Mouse (Mus musculus): ENCODE data around the gene Sik2.

The Sik2 gene

GRCm38 (mm10) chr9:50918131-50918530, 90.7 kb downstream of the Sik2 start:
- DNase-seq (ENCODE audit: low spot score), result no peak

GRCm38 (mm10) chr9:50911861-50912515, 96.9 kb downstream of the Sik2 start:
- no peak for DNase-seq (ENCODE audit: low spot score)

- no peak for DNase-seq (ENCODE audit: low spot score)
Observed at GRCm38 (mm10) chr9:50905321-50905720, 103.6 kb downstream of the Sik2 start.

GRCm38 (mm10) chr9:50904196-50904847, 104.6 kb downstream of the Sik2 start:
- no peak for DNase-seq (ENCODE audit: low spot score)

- no peak for DNase-seq (ENCODE audit: low spot score)
Observed at GRCm38 (mm10) chr9:50900026-50900920, 108.6 kb downstream of the Sik2 start.

GRCm38 (mm10) chr9:50893665-50894064, 115.2 kb downstream of the Sik2 start:
- no peak for DNase-seq (ENCODE audit: low spot score)

DNA sequence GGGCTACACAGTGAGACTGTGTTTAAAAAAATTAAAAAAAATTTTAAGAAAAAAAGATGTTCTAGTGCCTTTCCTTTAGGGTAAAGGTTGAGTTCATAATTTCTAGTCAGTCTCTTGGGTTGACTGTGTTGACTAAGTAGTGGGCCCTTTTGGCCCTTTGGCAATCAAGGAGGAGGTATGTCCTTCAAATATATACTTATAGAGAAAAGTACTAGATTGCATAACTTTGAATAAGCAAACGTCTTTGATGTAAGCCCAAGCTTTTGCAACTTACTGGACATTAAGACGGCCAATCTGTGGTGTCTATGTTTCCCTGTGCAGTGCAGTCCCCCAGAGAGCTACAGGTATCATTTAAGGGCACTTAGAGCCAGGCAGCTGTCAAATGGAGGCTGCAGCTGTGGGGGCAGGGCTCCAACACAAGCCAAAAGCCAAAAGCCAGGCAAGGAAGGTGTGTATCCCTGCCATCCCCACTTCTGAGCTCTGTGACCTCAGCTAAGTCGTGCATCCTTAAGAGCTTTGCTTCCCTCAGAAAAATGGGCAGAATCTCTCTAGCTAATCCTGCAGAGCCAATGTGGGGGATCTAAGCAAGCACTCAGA, 118.3 kb downstream of the Sik2 start:
- DNase-seq (ENCODE audit: low spot score), result no peak

GRCm38 (mm10) chr9:50889964-50890363, 118.9 kb downstream of the Sik2 start:
- no peak for DNase-seq (ENCODE audit: low spot score)

GRCm38 (mm10) chr9:50889211-50889610, 119.7 kb downstream of the Sik2 start:
- DNase-seq (ENCODE audit: low spot score), result no peak

GRCm38 (mm10) chr9:50887351-50887750, 121.5 kb downstream of the Sik2 start:
- DNase-seq (ENCODE audit: low spot score), result no peak

DNA sequence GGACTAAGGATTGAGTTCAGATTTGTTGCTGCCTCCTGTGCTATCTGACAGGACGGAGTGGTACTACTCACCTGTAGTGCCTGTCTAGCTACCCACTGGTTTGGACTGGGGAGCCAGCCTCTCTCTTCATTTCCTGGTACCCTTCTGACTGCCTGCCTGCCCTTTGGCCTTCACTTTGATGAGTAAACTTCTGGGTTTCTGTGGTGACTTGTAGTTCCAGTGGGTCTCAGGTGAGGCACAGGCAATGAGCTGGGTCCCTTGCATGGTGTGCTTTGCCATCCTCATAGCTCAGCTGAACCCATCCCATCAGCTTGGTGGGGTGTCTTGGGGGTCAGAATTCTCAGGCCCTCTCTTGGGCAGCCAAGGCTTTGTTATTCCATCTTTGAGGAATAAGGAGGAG, 122.0 kb downstream of the Sik2 start:
- no peak for DNase-seq (ENCODE audit: low spot score)

- DNase-seq (ENCODE audit: low spot score), result no peak
Observed at GRCm38 (mm10) chr9:50885600-50885987, 123.3 kb downstream of the Sik2 start.

- peak; percentile 40 for DNase-seq (ENCODE audit: low spot score)
Observed at GRCm38 (mm10) chr9:50884741-50885599, 123.9 kb downstream of the Sik2 start.

GRCm38 (mm10) chr9:50884093-50884492, 124.8 kb downstream of the Sik2 start:
- DNase-seq (ENCODE audit: low spot score), result no peak

DNA sequence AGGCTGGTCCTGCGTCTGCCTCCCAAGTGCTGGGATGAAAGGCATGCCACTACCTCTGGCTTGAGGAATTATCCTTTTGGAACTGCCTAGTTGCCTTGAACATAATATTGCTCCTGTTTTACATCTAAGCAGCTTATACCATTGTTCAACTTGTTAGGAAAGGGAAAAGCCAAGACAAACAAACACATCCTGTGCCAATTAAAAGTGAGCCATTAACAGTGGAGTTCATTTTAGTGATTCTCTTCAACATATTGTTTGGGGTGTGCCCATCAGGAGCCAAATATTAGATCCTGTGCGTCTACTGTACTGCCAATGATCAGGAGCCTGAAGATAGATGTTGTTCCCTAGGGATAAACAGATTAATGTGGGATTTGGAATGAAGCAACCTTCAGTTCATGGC, 126.7 kb downstream of the Sik2 start:
- DNase-seq (ENCODE audit: low spot score), result no peak

DNA sequence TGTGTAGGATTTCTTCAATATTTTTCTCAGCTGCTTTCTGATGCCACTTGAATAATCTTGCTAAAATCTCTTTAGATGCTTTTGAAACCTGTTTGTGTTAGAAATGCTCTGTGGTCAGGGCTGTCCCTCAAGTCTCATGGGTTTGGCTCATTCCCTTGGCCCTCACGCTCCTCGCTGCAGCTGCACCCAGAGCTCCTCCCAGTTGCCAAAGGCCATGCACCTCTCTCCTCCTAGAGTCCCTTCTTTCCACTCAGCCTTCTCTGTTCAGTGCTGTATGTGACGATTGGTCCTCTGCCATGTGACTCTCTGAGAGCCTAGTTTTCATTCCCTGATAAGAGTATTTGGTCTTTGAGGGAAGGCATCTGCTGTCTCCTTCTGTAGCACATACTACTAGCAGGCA, 131.4 kb downstream of the Sik2 start:
- no peak for DNase-seq (ENCODE audit: low spot score)

DNA sequence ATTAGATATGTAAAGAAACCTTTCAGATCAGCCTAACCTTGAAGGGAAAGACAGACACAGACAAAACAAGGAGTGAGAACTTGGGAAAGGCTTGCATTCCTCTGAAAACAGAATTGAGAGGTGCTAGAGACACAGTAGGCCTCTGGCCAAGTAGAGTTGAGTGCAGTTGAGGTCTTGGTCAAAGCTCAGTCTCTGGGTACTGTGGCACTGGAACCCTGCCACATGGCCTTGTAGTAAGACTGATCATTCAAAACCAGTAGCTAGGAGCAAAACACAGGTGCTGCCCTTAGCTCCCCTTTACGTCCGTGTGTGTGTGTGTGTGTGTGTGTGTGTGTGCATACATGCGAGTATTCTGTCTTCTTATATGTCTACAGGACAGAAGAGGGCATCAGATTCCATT, 132.6 kb downstream of the Sik2 start:
- no peak for DNase-seq (ENCODE audit: low spot score)

DNA sequence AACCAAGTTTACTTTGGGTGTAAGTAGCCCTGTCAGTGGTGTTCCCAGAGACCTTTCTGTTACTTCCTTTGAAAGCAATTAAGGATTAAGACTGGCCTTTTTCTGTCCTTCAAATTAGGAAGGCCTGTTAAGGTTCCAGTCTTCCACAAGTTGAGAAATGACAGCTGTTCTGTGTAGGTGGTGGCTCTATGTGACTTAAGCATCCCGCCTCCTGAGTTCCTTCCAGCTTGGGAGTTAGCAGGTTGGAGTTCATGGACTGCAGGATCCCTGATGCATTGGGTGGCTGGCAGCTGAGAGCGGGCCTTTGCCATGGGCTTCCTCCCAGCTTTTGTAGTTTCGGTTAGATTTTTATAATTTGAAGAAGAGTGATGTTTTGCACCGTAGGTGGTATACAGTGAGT, 133.4 kb downstream of the Sik2 start:
- no peak for DNase-seq (ENCODE audit: low spot score)

DNA sequence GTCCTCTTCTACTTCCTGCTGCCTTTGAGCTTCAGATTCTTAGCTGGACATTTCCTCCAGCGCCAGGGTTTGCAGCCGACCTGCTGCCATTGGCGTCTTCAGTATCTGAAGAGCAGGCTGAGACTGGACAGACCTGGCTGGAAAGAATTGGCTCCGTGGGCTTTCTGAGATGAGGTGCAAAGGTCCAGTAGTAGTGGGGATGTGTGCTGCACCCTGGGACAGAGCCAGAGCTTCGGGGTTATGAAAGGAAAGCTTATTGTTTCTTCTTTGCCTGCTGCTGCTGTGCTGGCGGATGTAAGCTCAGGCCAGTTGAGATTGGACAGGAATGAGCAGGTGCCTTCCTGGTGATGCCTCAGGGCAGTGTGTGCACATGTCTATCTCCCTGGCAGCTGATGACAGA, 134.8 kb downstream of the Sik2 start:
- DNase-seq (ENCODE audit: low spot score), result no peak

DNA sequence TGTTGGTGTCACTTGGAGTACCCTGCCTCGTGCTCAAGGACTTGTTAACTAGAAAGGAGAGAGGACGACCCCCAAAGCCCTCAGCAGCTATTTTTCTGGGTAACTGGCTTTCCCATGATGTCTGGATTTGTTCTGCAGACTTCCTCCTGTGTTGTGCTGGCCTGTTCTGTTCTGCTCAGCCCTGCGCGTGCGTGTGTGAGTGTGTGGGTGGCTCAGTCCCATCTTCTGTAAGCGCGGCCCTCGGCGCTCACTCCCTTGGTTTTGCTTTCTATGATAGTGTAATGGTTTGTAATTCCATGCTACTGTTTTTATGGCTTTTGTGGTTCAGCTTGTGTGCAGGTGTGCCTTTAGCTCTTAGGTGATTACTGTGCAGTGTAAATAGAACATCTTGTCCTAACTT, 135.7 kb downstream of the Sik2 start:
- no peak for DNase-seq (ENCODE audit: low spot score)

GRCm38 (mm10) chr9:50868182-50868581, 140.7 kb downstream of the Sik2 start:
- no peak for DNase-seq (ENCODE audit: low spot score)

- no peak for DNase-seq (ENCODE audit: low spot score)
Observed at GRCm38 (mm10) chr9:50867015-50867414, 141.9 kb downstream of the Sik2 start.
